In genomic region chr2:21399657-21400056, GRCm38 (mm10) we compare ENCODE assay signal across 19 mouse cellular contexts. TPM values are rescaled to one million over a fixed set of nuclear protein-coding genes. Genes with fewer than 3 reads are reported as not detected.
DNase-seq lines count a peak whose midpoint lies in the region; ATAC-seq lines count a peak whose summit lies in the region.
"Had no signal": no experiment of that assay in that cellular context is flagged by ENCODE, and none has a peak within 500 bp of the region (broad histone marks: within the 10 kb centered on the region; RNA-seq: fewer than 3 reads in every experiment).

No protein-coding gene starts in this region.

- no peak overlapping the region for H3K9ac ChIP-seq in forebrain, embryonic 16.5 days (replicated peaks; ENCODE audit: low read depth, low read length)
- H3K9ac ChIP-seq: lung, embryonic 15.5 days; stomach, embryonic 15.5 days had no signal

- no peak overlapping the region for H3K4me3 ChIP-seq in forebrain, embryonic 16.5 days (replicated peaks; ENCODE audit: low read length)
- H3K4me3 ChIP-seq: heart, adult 2 months; lung, embryonic 15.5 days; stomach, embryonic 15.5 days had no signal

- H3K27ac ChIP-seq in forebrain, embryonic 16.5 days (ENCODE audit: low read length): no peak overlapping the region
- H3K27ac ChIP-seq: heart, adult 2 months; lung, embryonic 15.5 days; stomach, embryonic 15.5 days had no signal

- 0 out of 2 replicates have a peak, but pooled peaks cover 3% of the 10 kb centered on the region for H3K4me1 ChIP-seq in forebrain, embryonic 16.5 days (replicated peaks; ENCODE audit: control insufficient read depth, insufficient read depth, low read length)
- H3K4me1 ChIP-seq: lung, embryonic 15.5 days; stomach, embryonic 15.5 days had no signal

- no peak overlapping the region for H3K4me2 ChIP-seq in forebrain, embryonic 16.5 days (ENCODE audit: low read length)
- H3K4me2 ChIP-seq: liver, embryonic 11.5 days; lung, embryonic 15.5 days; stomach, embryonic 15.5 days had no signal

- ATAC-seq in cerebellum, adult (ENCODE audit: insufficient number of reproducible peaks, low FRiP score, low TSS enrichment): peak; percentile 49; the same call in 1 of the 2 replicates
- ATAC-seq in forebrain, embryonic 16.5 days: peak; percentile 78

- no peak for DNase-seq in cerebellum, adult 11 months
- DNase-seq in layer of hippocampus, adult 11-12 months (ENCODE audit: low spot score): peak; percentile 59
- DNase-seq in layer of hippocampus, postnatal 25 days (ENCODE audit: extremely low spot score in 1 of 2, low spot score in 1 of 2): no peak
- peak; percentile 58 for DNase-seq in layer of hippocampus, adult 9-11 months
- no peak for DNase-seq in thymus, postnatal 10 days (ENCODE audit: low spot score in 2 of 2)
- no peak for DNase-seq in gastrocnemius, postnatal 25 days
- DNase-seq: heart, adult 2 months; kidney, adult 8-10 months; kidney, postnatal 4 days; spleen, adult 18-20 months had no signal

- 39% methylated on average over 3 of the region's 3 CpGs for WGBS in forebrain, embryonic 16.5 days

- H3K27me3 ChIP-seq in forebrain, embryonic 16.5 days (replicated peaks; ENCODE audit: control insufficient read depth, insufficient read depth, low read length): no peaks in the 10 kb centered on the region
- H3K27me3 ChIP-seq: CH12.LX; lung, embryonic 15.5 days; stomach, embryonic 15.5 days had no signal

- no peaks in the 10 kb centered on the region for H3K9me3 ChIP-seq in forebrain, embryonic 16.5 days (ENCODE audit: control insufficient read depth, low read length)
- H3K9me3 ChIP-seq: lung, embryonic 15.5 days; stomach, embryonic 15.5 days had no signal

- H3K36me3 ChIP-seq in forebrain, embryonic 16.5 days (ENCODE audit: control insufficient read depth, insufficient read depth): no peaks in the 10 kb centered on the region
- H3K36me3 ChIP-seq: lung, embryonic 15.5 days; stomach, embryonic 15.5 days had no signal

RNA-seq across cellular contexts. Expression of gene Gpr158, which starts 32.3 kb away (rescaled TPM):
- total RNA-seq in layer of hippocampus, postnatal 25 days (2021): 10 to 100 TPM; 77.5 to 78.9 TPM
- polyA plus RNA-seq in forebrain, embryonic 16.5 days (2015; fragmentation: Nextera tagmentation; extraction: Ambion mirVana): 1.6 and 2.4 TPM in 2 replicates
- total RNA-seq in gastrocnemius, postnatal 25 days (2021): under 1 TPM in 1 of 2 experiments, not detected in 1; 0.05 TPM
- total RNA-seq: CH12.LX; gastrocnemius, adult 18-20 months; monocyte, adult 5-6 weeks had no signal
- polyA plus RNA-seq: liver, embryonic 11.5 days; thymus, postnatal 0 days had no signal

Comparison
In these comparisons a context has a peak if more than half of its experiments do, and no peak if none do; other contexts are left out.
1. DNase-seq: peak in layer of hippocampus, adult 11-12 months (single experiment) and layer of hippocampus, adult 9-11 months (single experiment); none in cerebellum, adult 11 months (single experiment), layer of hippocampus, postnatal 25 days (0 of 2), thymus, postnatal 10 days (0 of 2) and gastrocnemius, postnatal 25 days (single experiment).
2. RNA of gene Gpr158, which starts 32.3 kb away (total RNA-seq): 77.5 to 78.9 TPM in layer of hippocampus, postnatal 25 days; 0.05 TPM in gastrocnemius, postnatal 25 days; every median in the first group is over 10 times any median in the second.